Mouse (Mus musculus) brown adipose tissue, adult 24 weeks (tissue): ENCODE data around the gene Nckap5. TPM values are rescaled to one million over a fixed set of nuclear protein-coding genes. Genes with fewer than 3 reads are reported as not detected.

Experiments used
- H3K27ac ChIP-seq: fragments of 200-500 bp; replicated peaks from 2 replicates; pipeline ENCODE4 v1.5.1; 2012; ENCODE audit warnings: low read depth, mild to moderate bottlenecking, low read length
- H3K4me1 ChIP-seq: fragments of 200-500 bp; 2 replicates; pipeline ENCODE4 v1.6.1; 2012; ENCODE audit warnings: low read length, mixed read lengths; ENCODE audit not compliant: control insufficient read depth, insufficient read depth, insufficient read length
- H3K4me3 ChIP-seq: fragments of 200-500 bp; 2 replicates; pipeline ENCODE4 v1.5.1; 2012; ENCODE audit warnings: low read depth, mild to moderate bottlenecking, low read length, moderate library complexity; ENCODE audit not compliant: insufficient read depth
- polyA plus RNA-seq: library from polyadenylated mRNA; stranded (reverse); fragments of >200 nt; gene quantifications from 2 replicates; pipeline ENCODE4 v1.2.4, GENCODE M21; 2012; ENCODE audit not compliant: missing spikeins, insufficient read depth, insufficient read length

Gene Nckap5
- polyA plus RNA-seq, 1 experiment: 1.4 TPM

DNA sequence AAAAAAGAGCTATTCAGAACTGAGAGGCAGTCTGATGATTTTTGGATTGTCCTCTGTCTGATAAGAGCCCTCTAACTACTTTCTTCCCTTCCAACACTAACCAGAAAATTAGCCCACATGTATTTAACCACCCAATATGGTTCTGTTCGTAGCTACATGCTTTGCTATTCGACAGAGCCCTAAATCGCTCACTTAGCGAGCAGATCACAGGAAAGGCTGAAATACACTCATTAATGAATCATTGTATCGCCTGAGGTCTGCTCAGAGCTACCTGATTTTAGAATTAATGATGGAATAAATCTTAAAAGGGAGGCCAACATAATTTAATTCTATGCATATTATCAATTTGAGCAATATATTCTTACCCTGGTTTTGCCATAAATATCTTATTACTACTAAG is 187.8 kb downstream of the Nckap5 start:
- Histone ChIP-seq H3K4me3 (no peak overlapping the region), H3K4me1 (no peaks in the 10 kb centered on the region), H3K27ac (no peak overlapping the region)

- Histone ChIP-seq H3K27ac (no peak overlapping the region), H3K4me1 (no peaks in the 10 kb centered on the region), H3K4me3 (no peak overlapping the region)
Measured at GRCm38 (mm10) chr1:126639463-126639862, 191.1 kb downstream of the Nckap5 start.

DNA sequence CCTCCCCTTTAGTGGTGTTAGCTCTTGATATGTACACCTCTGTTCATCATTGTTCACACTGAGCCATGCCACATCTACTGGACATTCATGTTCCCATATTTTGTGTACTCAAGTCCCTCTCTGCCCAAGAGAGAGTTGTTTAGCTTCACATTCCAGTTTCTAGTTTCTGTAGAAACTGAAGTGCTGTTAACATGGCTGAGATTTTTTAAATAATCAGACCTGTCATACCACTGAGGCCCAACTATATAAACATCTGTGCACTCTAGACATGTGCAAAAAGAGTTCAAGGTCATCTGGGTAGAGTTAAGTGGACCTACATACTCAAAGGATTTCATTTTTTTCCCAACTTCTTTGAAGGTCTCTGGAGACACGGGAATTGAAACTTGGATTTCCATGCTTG is 193.1 kb downstream of the Nckap5 start:
- Histone ChIP-seq H3K4me3 (no peak overlapping the region), H3K27ac (no peak overlapping the region)

DNA sequence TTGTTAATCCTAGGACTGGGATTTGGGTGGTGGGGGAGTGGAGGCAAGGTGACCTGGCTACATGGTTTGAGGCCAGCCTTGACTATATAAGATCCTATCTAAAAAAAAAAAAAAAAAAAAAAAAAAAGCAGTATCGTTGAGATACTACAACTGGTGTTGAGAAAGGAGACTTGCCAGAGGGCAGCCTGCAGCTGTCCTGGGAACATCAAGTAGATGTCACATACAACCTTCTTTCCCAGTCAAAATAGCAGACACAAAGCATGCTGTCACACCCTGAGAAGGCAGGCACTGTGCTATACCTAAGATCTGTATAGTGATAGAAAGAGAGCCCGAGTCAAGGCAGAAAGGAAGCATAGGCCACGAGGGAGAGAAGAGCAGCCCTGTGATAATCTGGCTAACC is 204.4 kb downstream of the Nckap5 start:
- H3K27ac ChIP-seq: no peak overlapping the region
- H3K4me3 ChIP-seq: no peak overlapping the region
- H3K4me1 ChIP-seq: no peaks in the 10 kb centered on the region

More for the DNA sequence above, 193.1 kb downstream of the Nckap5 start:
- H3K4me1 ChIP-seq: no peaks in the 10 kb centered on the region

DNA sequence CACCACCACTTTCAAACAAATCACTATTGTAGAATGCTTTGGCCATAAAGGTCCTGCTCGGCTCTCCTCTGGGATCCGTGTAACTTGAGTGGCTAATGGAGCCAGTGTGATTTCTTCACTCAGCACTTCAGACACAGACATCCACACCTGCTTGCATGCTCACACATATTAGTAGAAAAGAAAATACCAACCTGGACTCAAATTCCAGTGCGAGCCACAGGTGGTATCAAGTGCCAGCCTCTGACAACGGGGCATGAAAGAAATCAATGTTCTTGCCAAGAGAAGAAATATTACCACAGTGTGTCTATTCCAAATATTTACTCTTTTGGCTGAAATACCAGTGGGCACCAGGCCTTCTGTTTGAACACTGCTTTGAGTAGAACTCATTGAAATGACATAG is 208.6 kb downstream of the Nckap5 start:
- no peak overlapping the region for H3K4me3 ChIP-seq
- no peaks in the 10 kb centered on the region for H3K4me1 ChIP-seq
- no peak overlapping the region for H3K27ac ChIP-seq

DNA sequence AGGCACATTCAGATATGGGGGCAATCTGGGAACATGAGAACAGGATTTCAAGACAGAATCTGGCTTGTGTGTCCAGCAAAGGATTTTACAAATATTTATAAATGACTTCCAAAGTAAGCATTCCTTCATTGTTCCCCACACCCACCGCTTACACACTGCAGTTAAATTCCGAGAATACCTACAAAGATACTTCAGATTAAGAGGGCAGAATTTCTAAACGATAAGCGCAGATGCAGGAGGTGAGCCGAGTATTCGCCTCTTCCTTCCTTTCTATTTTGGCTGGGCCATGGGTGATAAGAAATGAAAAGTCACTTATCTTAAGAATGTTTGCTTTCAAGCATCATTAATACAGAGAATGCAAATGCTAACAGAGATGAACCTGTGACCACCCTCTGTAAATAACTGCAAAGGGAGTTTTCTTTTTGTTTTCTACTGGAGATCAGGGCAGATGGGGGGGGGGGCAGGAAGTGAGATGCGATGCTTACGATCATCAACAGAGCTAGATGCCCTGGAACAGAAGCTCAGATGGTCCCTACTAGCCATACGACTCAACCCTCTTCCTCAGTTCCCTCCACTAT is 213.0 kb downstream of the Nckap5 start:
- Histone ChIP-seq H3K4me1 (no peaks in the 10 kb centered on the region), H3K4me3 (no peak overlapping the region), H3K27ac (no peak overlapping the region)

- H3K4me1 ChIP-seq: no peaks in the 10 kb centered on the region
- no peak overlapping the region for H3K4me3 ChIP-seq
- no peak overlapping the region for H3K27ac ChIP-seq
Measured at GRCm38 (mm10) chr1:126616964-126617363, 213.6 kb downstream of the Nckap5 start.

- Histone ChIP-seq H3K4me3 (no peak overlapping the region), H3K27ac (no peak overlapping the region), H3K4me1 (no peaks in the 10 kb centered on the region)
Measured at GRCm38 (mm10) chr1:126612916-126613315, 217.7 kb downstream of the Nckap5 start.

DNA sequence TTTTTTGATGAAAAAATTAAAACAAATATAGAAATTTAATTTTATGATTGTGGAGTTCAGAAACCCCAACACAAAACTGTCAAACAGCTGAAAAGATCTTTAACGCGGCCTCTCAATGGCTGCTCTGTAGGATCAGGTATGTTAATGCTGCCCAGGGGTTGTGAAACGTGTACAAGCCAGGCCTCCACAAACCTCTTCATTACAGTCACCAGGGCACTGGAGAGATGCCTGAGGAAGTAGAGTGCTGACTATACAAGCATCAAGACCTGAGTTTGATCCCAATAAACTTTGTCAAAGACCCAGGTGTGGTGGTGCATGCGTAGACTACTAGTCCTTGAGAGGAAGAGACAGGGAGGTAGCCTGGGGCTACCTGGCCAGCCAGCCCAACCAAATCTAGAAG is 222.0 kb downstream of the Nckap5 start:
- H3K4me3 ChIP-seq: no peak overlapping the region
- no peak overlapping the region for H3K27ac ChIP-seq
- no peaks in the 10 kb centered on the region for H3K4me1 ChIP-seq

GRCm38 (mm10) chr1:126606189-126607080 is 224.2 kb downstream of the Nckap5 start:
- Histone ChIP-seq H3K4me3 (no peak overlapping the region), H3K27ac (no peak overlapping the region), H3K4me1 (no peaks in the 10 kb centered on the region)

GRCm38 (mm10) chr1:126604551-126604950 is 226.0 kb downstream of the Nckap5 start:
- no peak overlapping the region for H3K4me3 ChIP-seq
- no peaks in the 10 kb centered on the region for H3K4me1 ChIP-seq
- H3K27ac ChIP-seq: no peak overlapping the region

DNA sequence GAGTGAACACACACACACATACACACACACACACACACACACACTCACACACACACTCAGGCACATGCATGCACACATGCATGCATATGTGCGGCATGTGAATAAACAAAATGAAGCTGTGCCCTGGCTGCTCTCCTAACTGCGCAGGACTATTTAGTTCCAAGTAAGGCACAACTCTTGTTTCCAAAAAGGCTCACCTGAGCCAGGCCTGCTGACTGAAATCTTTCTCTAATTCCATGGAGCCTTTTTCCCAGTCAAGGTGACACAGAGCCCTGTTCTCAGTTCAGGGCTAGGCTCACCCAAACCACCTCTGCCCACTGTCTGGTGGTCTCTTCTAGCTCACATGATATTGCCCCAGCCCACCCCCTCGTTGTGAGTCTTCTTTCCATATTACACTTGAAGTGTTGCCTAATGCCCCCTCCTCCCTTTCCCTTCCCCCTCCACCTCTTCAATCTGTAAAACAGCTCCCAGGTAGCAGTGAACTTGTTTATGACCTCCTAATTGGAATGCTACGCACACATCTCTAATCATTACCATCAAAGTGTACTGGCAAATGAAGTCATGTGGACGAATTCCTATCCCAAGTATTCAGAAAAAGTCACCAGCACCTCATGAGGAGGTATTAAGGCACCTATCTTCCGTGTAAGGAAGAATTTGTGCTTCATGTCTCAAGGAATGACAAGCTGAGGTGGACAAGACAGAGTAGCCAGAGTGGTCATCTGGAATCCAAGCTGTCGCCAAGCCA is 226.7 kb downstream of the Nckap5 start:
- H3K4me3 ChIP-seq: no peak overlapping the region
- H3K27ac ChIP-seq: no peak overlapping the region
- H3K4me1 ChIP-seq: no peaks in the 10 kb centered on the region

DNA sequence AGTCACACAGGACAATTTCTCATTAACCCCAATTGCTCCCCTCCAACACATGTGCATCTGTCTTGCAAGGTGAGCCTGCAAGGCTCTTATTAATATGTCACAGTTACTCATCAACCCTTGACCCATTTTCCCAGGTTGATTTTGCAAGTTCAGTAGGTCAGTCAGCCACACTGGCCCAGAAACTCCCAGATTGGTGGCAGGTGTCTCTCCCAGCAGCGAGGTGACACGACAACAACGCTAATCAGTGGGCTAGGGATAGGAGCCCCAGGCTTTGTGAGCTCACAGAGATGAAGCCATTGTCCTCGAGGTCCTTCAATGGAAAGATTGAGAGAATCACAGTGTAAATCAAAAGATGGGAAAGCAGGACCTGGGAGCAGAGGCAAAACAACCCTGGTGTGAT is 230.0 kb downstream of the Nckap5 start:
- H3K4me1 ChIP-seq: no peaks in the 10 kb centered on the region
- no peak overlapping the region for H3K4me3 ChIP-seq
- H3K27ac ChIP-seq: no peak overlapping the region

- H3K4me1 ChIP-seq: peaks cover 2% of the 10 kb centered on the region; the same call in 1 of the 2 replicates
- H3K27ac ChIP-seq: no peak overlapping the region
- H3K4me3 ChIP-seq: no peak overlapping the region
Measured at GRCm38 (mm10) chr1:126597376-126597775, 233.2 kb downstream of the Nckap5 start.

DNA sequence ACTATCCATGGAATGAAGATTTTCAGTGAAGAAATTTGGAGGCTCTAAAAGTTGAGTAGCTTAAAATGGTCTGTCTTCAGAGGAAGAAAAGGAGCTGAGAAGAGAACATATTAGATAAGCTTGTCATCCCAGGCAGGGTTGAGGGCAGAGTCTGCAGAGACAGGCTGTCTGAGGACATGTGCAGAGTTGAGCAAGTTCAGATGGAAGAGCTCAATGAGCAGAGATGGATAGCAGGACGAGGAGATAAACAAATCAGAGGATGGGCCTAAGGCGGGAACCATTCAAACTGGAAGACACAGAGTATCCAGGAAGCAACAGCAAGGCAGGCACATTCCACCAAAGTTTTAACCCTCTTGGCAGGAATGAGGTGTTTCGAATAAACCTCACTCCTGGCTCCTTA is 235.8 kb downstream of the Nckap5 start:
- Histone ChIP-seq H3K27ac (no peak overlapping the region), H3K4me1 (peaks cover 2% of the 10 kb centered on the region; the same call in 1 of the 2 replicates), H3K4me3 (no peak overlapping the region)
